Mouse (Mus musculus): ENCODE results near the gene Arhgap31. TPM values are rescaled to one million over a fixed set of nuclear protein-coding genes. Genes with fewer than 3 reads are reported as not detected.
"Not testable (repeated sequence)": the region's sequence is repeated elsewhere in the genome, so short reads cannot be mapped to it uniquely, and the experiment has no call there.

Arhgap31 gene
- polyA plus RNA-seq, 1 experiment from 2014 or later, result 14.3 TPM

GRCm38 (mm10) chr16:38678853-38679252 is 34.2 kb downstream of the Arhgap31 start:
- no peaks in the 10 kb centered on the region for H3K9me3 ChIP-seq
- H3K4me2 ChIP-seq (replicated peaks), result no peak overlapping the region
- WGBS, result 59% methylated on average over 8 of the region's 8 CpGs
- no peaks in the 10 kb centered on the region for H3K27me3 ChIP-seq
- H3K36me3 ChIP-seq, result no peaks in the 10 kb centered on the region
- H3K4me1 ChIP-seq, result peaks cover 20% of the 10 kb centered on the region
- no peak overlapping the region for H3K27ac ChIP-seq
- H3K9ac ChIP-seq, result no peak overlapping the region
- H3K4me3 ChIP-seq, result no peak overlapping the region
- ATAC-seq (ENCODE audit: insufficient number of reproducible peaks, insufficient read depth, low FRiP score, low TSS enrichment), result no peak

GRCm38 (mm10) chr16:38677941-38678340 is 35.1 kb downstream of the Arhgap31 start:
- WGBS, result 69% methylated on average over 2 of the region's 2 CpGs
- not testable (repeated sequence) for H3K36me3 ChIP-seq

GRCm38 (mm10) chr16:38677171-38677570 is 35.9 kb downstream of the Arhgap31 start:
- no peak overlapping the region for H3K27ac ChIP-seq
- no peak for ATAC-seq (ENCODE audit: insufficient number of reproducible peaks, insufficient read depth, low FRiP score, low TSS enrichment)
- peaks cover 17% of the 10 kb centered on the region for H3K4me1 ChIP-seq
- H3K9me3 ChIP-seq, result no peaks in the 10 kb centered on the region
- H3K36me3 ChIP-seq, result no peaks in the 10 kb centered on the region
- no peaks in the 10 kb centered on the region for H3K27me3 ChIP-seq
- H3K4me2 ChIP-seq (replicated peaks), result no peak overlapping the region
- 89% methylated on average over 6 of the region's 6 CpGs for WGBS
- H3K9ac ChIP-seq, result no peak overlapping the region
- no peak overlapping the region for H3K4me3 ChIP-seq

More at GRCm38 (mm10) chr16:38677941-38678340, 35.1 kb downstream of the Arhgap31 start:
- H3K27me3 ChIP-seq; H3K9ac ChIP-seq; H3K4me3 ChIP-seq; H3K9me3 ChIP-seq; ATAC-seq (ENCODE audit: insufficient number of reproducible peaks, insufficient read depth, low FRiP score, low TSS enrichment); H3K4me2 ChIP-seq (replicated peaks); H3K27ac ChIP-seq: not testable (repeated sequence)
- peaks cover 23% of the 10 kb centered on the region for H3K4me1 ChIP-seq

- ATAC-seq (ENCODE audit: insufficient number of reproducible peaks, insufficient read depth, low FRiP score, low TSS enrichment), result no peak
These were observed 36.4 kb downstream of the Arhgap31 start for GRCm38 (mm10) chr16:38676647-38677046.

GRCm38 (mm10) chr16:38675600-38676335 is 37.3 kb downstream of the Arhgap31 start:
- H3K4me1 ChIP-seq, result peaks cover 17% of the 10 kb centered on the region
- no peak overlapping the region for H3K4me3 ChIP-seq
- no peak overlapping the region for H3K9ac ChIP-seq
- no peaks in the 10 kb centered on the region for H3K27me3 ChIP-seq
- no peaks in the 10 kb centered on the region for H3K9me3 ChIP-seq
- H3K36me3 ChIP-seq, result no peaks in the 10 kb centered on the region
- WGBS, result 68% methylated on average over 9 of the region's 9 CpGs
- H3K4me2 ChIP-seq (replicated peaks), result no peak overlapping the region
- no peak overlapping the region for H3K27ac ChIP-seq
- no peak for ATAC-seq (ENCODE audit: insufficient number of reproducible peaks, insufficient read depth, low FRiP score, low TSS enrichment)

More at GRCm38 (mm10) chr16:38676647-38677046, 36.4 kb downstream of the Arhgap31 start:
- no peak overlapping the region for H3K27ac ChIP-seq
- 93% methylated on average over 4 of the region's 4 CpGs for WGBS
- H3K4me1 ChIP-seq, result peaks cover 17% of the 10 kb centered on the region
- no peak overlapping the region for H3K4me2 ChIP-seq (replicated peaks)
- H3K9me3 ChIP-seq, result no peaks in the 10 kb centered on the region
- H3K4me3 ChIP-seq, result no peak overlapping the region
- no peaks in the 10 kb centered on the region for H3K27me3 ChIP-seq
- no peak overlapping the region for H3K9ac ChIP-seq
- H3K36me3 ChIP-seq, result no peaks in the 10 kb centered on the region

- Histone ChIP-seq H3K36me3 (no peaks in the 10 kb centered on the region), H3K4me2 (replicated peaks) (no peak overlapping the region), H3K4me3 (no peak overlapping the region), H3K4me1 (peaks cover 13% of the 10 kb centered on the region), H3K9me3 (no peaks in the 10 kb centered on the region), H3K27me3 (no peaks in the 10 kb centered on the region), H3K27ac (no peak overlapping the region), H3K9ac (no peak overlapping the region)
- 86% methylated on average over 11 of the region's 11 CpGs for WGBS
- no peak for ATAC-seq (ENCODE audit: insufficient number of reproducible peaks, insufficient read depth, low FRiP score, low TSS enrichment)
These were observed 38.2 kb downstream of the Arhgap31 start for GRCm38 (mm10) chr16:38674891-38675290.

- Histone ChIP-seq H3K9ac (no peak overlapping the region), H3K4me2 (replicated peaks) (no peak overlapping the region), H3K36me3 (no peaks in the 10 kb centered on the region), H3K9me3 (no peaks in the 10 kb centered on the region), H3K4me1 (0 out of 2 replicates have a peak, but pooled peaks cover 5% of the 10 kb centered on the region), H3K27me3 (no peaks in the 10 kb centered on the region), H3K4me3 (no peak overlapping the region), H3K27ac (0 out of 2 replicates have a peak overlapping the region, but pooled peaks have one; percentile 46)
- WGBS, result 74% methylated on average over 15 of the region's 15 CpGs
- 0 out of 2 replicates have a peak, but pooled peaks have one; percentile 52 for ATAC-seq (ENCODE audit: insufficient number of reproducible peaks, insufficient read depth, low FRiP score, low TSS enrichment)
These were observed 39.6 kb downstream of the Arhgap31 start for GRCm38 (mm10) chr16:38673511-38673910.

GRCm38 (mm10) chr16:38672947-38673346 is 40.1 kb downstream of the Arhgap31 start:
- ATAC-seq (ENCODE audit: insufficient number of reproducible peaks, insufficient read depth, low FRiP score, low TSS enrichment), result no peak
- 93% methylated on average over 7 of the region's 7 CpGs for WGBS
- H3K4me1 ChIP-seq, result 0 out of 2 replicates have a peak, but pooled peaks cover 5% of the 10 kb centered on the region
- no peak overlapping the region for H3K27ac ChIP-seq
- H3K27me3 ChIP-seq, result no peaks in the 10 kb centered on the region
- H3K4me2 ChIP-seq (replicated peaks), result no peak overlapping the region
- no peaks in the 10 kb centered on the region for H3K36me3 ChIP-seq
- no peak overlapping the region for H3K4me3 ChIP-seq
- no peaks in the 10 kb centered on the region for H3K9me3 ChIP-seq
- H3K9ac ChIP-seq, result no peak overlapping the region

- no peak for ATAC-seq (ENCODE audit: insufficient number of reproducible peaks, insufficient read depth, low FRiP score, low TSS enrichment)
- Histone ChIP-seq H3K9ac (no peak overlapping the region), H3K27ac (no peak overlapping the region), H3K9me3 (no peaks in the 10 kb centered on the region), H3K4me1 (0 out of 2 replicates have a peak, but pooled peaks cover 5% of the 10 kb centered on the region), H3K4me3 (no peak overlapping the region), H3K36me3 (no peaks in the 10 kb centered on the region), H3K27me3 (no peaks in the 10 kb centered on the region), H3K4me2 (replicated peaks) (no peak overlapping the region)
- WGBS, result 50% methylated on average over 5 of the region's 5 CpGs
These were observed 40.7 kb downstream of the Arhgap31 start for GRCm38 (mm10) chr16:38672370-38672769.

- 90% methylated on average over 12 of the region's 12 CpGs for WGBS
These were observed 42.3 kb downstream of the Arhgap31 start for GRCm38 (mm10) chr16:38670621-38671390.

GRCm38 (mm10) chr16:38668871-38669675 is 44.0 kb downstream of the Arhgap31 start:
- 88% methylated on average over 8 of the region's 8 CpGs for WGBS
- Histone ChIP-seq H3K36me3 (no peaks in the 10 kb centered on the region), H3K9ac (no peak overlapping the region), H3K9me3 (no peaks in the 10 kb centered on the region), H3K4me2 (replicated peaks) (no peak overlapping the region), H3K27ac (no peak overlapping the region), H3K4me3 (no peak overlapping the region), H3K27me3 (no peaks in the 10 kb centered on the region), H3K4me1 (0 out of 2 replicates have a peak, but pooled peaks cover 5% of the 10 kb centered on the region)
- ATAC-seq (ENCODE audit: insufficient number of reproducible peaks, insufficient read depth, low FRiP score, low TSS enrichment), result no peak

More at GRCm38 (mm10) chr16:38670621-38671390, 42.3 kb downstream of the Arhgap31 start:
- H3K27ac ChIP-seq, result no peak overlapping the region
- no peaks in the 10 kb centered on the region for H3K36me3 ChIP-seq
- H3K27me3 ChIP-seq, result no peaks in the 10 kb centered on the region
- H3K9me3 ChIP-seq, result no peaks in the 10 kb centered on the region
- no peak overlapping the region for H3K9ac ChIP-seq
- H3K4me2 ChIP-seq (replicated peaks), result no peak overlapping the region
- H3K4me3 ChIP-seq, result no peak overlapping the region
- no peak for ATAC-seq (ENCODE audit: insufficient number of reproducible peaks, insufficient read depth, low FRiP score, low TSS enrichment)
- H3K4me1 ChIP-seq, result 0 out of 2 replicates have a peak, but pooled peaks cover 5% of the 10 kb centered on the region
